Mouse (Mus musculus) brown adipose tissue, adult 24 weeks (tissue): ENCODE data around the gene Fam32a. TPM values are rescaled to one million over a fixed set of nuclear protein-coding genes. Genes with fewer than 3 reads are reported as not detected.

Source experiments
- polyA plus RNA-seq: library from polyadenylated mRNA; stranded (reverse); fragments of >200 nt; gene quantifications from 2 replicates; pipeline ENCODE4 v1.2.4, GENCODE M21; 2012; ENCODE audit not compliant: missing spikeins, insufficient read depth, insufficient read length

Gene Fam32a
- polyA plus RNA-seq, 1 experiment, result 41.8 TPM

Other genes with a start within 250 kb of the Fam32a start
- gene Cyp4f18, start 210.1 kb upstream of the Fam32a start, polyA plus RNA-seq, result 1.5 and 2.9 TPM in 2 replicates
- not detected in 2 replicates for gene Olfr372, start 178.5 kb upstream of the Fam32a start, polyA plus RNA-seq
- gene Olfr373, start 136.6 kb upstream of the Fam32a start, polyA plus RNA-seq, result not detected in 2 replicates
- gene Olfr374, start 112.7 kb upstream of the Fam32a start, polyA plus RNA-seq, result not detected in 2 replicates
- gene Tpm4, start 84.8 kb upstream of the Fam32a start, polyA plus RNA-seq, result 55.2 and 64.0 TPM in 2 replicates
- gene Rab8a, start 58.5 kb upstream of the Fam32a start, polyA plus RNA-seq, result 33.8 and 56.6 TPM in 2 replicates
- gene Hsh2d, start 30.1 kb upstream of the Fam32a start, polyA plus RNA-seq, result not detected in 2 replicates
- 2.0 TPM in 1 of 2 replicates, not detected in the other for gene Cib3, start 6.9 kb upstream of the Fam32a start, polyA plus RNA-seq
- gene Gm11034, start 6.1 kb upstream of the Fam32a start, polyA plus RNA-seq, result not detected in 2 replicates
- gene Ap1m1, start 20.3 kb downstream of the Fam32a start, polyA plus RNA-seq, result 35.6 and 49.6 TPM in 2 replicates
- gene Gm10282, start 85.5 kb downstream of the Fam32a start, polyA plus RNA-seq, result not detected in 2 replicates
- gene Klf2, start 99.3 kb downstream of the Fam32a start, polyA plus RNA-seq, result 30.6 and 88.0 TPM in 2 replicates
- gene Eps15l1, start 201.7 kb downstream of the Fam32a start, polyA plus RNA-seq, result 18.0 and 21.1 TPM in 2 replicates
- gene Calr3, start 224.1 kb downstream of the Fam32a start, polyA plus RNA-seq, result 13.0 and 13.1 TPM in 2 replicates
- 3.1 and 4.9 TPM in 2 replicates for gene 1700030K09Rik, start 224.2 kb downstream of the Fam32a start, polyA plus RNA-seq